Mouse (Mus musculus) heart, postnatal 10 days (tissue): ENCODE results near the gene Gm29094. TPM values are rescaled to one million over a fixed set of nuclear protein-coding genes. Genes with fewer than 3 reads are reported as not detected.
"Not testable (repeated sequence)": the region's sequence is repeated elsewhere in the genome, so short reads cannot be mapped to it uniquely, and the experiment has no call there.

ENCODE experiments used
- DNase-seq, 2 experiments: peaks; one replicate each; pipeline ENCODE4 v3.0.0; 2021
- intact Hi-C: fragments of 180-260 bp; cut with DNase I; formaldehyde crosslinking; loops from one replicate; pipeline ENCODE4 v1.15.1; 2025
- total RNA-seq, 2 experiments: library from RNA; stranded (reverse); gene quantifications; 2 replicates each; pipeline ENCODE4 v1.2.3; 2021

Gm29094 gene
- total RNA-seq = not detected

GRCm38 (mm10) chr9:89198969-89199416 lies at the start of gene Gm29094, which contains the start of gene Bcl2a1b:
Gene Gm29094, plus strand, starts transcription at chr9:89199379.
Gene Bcl2a1b, plus strand, starts transcription at chr9:89199209.
- peak in 1 of 2 experiments; percentile 20 for DNase-seq
- intact Hi-C loops = not testable (repeated sequence)

GRCm38 (mm10) chr9:89172539-89172938 lies 26.6 kb upstream of the Gm29094 start:
- DNase-seq, intact Hi-C loops: not testable (repeated sequence)

- intact Hi-C loops = not testable (repeated sequence)
- DNase-seq = peak; percentile 78 to 86
Measured at GRCm38 (mm10) chr9:89178833-89179232, 20.3 kb upstream of the Gm29094 start.

- DNase-seq, intact Hi-C loops: not testable (repeated sequence)
Measured at GRCm38 (mm10) chr9:89179469-89179868, 19.7 kb upstream of the Gm29094 start.

- DNase-seq, intact Hi-C loops: not testable (repeated sequence)
Measured at GRCm38 (mm10) chr9:89187006-89187405, 12.2 kb upstream of the Gm29094 start.

GRCm38 (mm10) chr9:89195483-89195882 lies 3.7 kb upstream of the Gm29094 start:
- intact Hi-C loops, DNase-seq: not testable (repeated sequence)

GRCm38 (mm10) chr9:89197509-89197908 lies 1.7 kb upstream of the Gm29094 start:
- DNase-seq, intact Hi-C loops: not testable (repeated sequence)

- DNase-seq, intact Hi-C loops: not testable (repeated sequence)
Measured at GRCm38 (mm10) chr9:89198349-89198748, 830 bp upstream of the Gm29094 start.

- DNase-seq, intact Hi-C loops: not testable (repeated sequence)
Measured at GRCm38 (mm10) chr9:89202256-89202655, 3.1 kb downstream of the Gm29094 start.

- intact Hi-C loops, DNase-seq: not testable (repeated sequence)
Measured at GRCm38 (mm10) chr9:89208939-89209338, 9.8 kb downstream of the Gm29094 start.

GRCm38 (mm10) chr9:89210353-89211064 lies 11.3 kb downstream of the Gm29094 start, which contains the start of gene Mthfs:
Gene Mthfs, plus strand, starts transcription at chr9:89210676.
- intact Hi-C loops = not testable (repeated sequence)
- peak; percentile 25 to 41 for DNase-seq

GRCm38 (mm10) chr9:89211065-89211858 lies 12.1 kb downstream of the Gm29094 start:
- DNase-seq = peak; percentile 94
- intact Hi-C loops = not testable (repeated sequence)

- DNase-seq = peak; percentile 32 to 46
- intact Hi-C loops = not testable (repeated sequence)
Measured at GRCm38 (mm10) chr9:89212428-89212827, 13.2 kb downstream of the Gm29094 start.

GRCm38 (mm10) chr9:89218174-89218573 lies 19.0 kb downstream of the Gm29094 start:
- not testable (repeated sequence) for DNase-seq

GRCm38 (mm10) chr9:89219668-89220067 lies 20.5 kb downstream of the Gm29094 start:
- intact Hi-C loops, DNase-seq: not testable (repeated sequence)

More at GRCm38 (mm10) chr9:89218174-89218573, 19.0 kb downstream of the Gm29094 start:
- intact Hi-C loops = not testable (repeated sequence)

GRCm38 (mm10) chr9:89220704-89221287 lies 21.6 kb downstream of the Gm29094 start:
- intact Hi-C loops, DNase-seq: not testable (repeated sequence)

- intact Hi-C loops = loop anchor here (5.0 kb wide), 1 partner anchor 451 kb away; no protein-coding TSS in a partner anchor
- peak; percentile 43 to 46 for DNase-seq
Measured at GRCm38 (mm10) chr9:89226071-89226470, 26.9 kb downstream of the Gm29094 start.

GRCm38 (mm10) chr9:89228122-89228521 lies 28.9 kb downstream of the Gm29094 start:
- intact Hi-C loops = loop anchor here (5.0 kb wide), 1 partner anchor 449 kb away; no protein-coding TSS in a partner anchor
- no peak for DNase-seq

- DNase-seq = peak; percentile 45 to 66
Measured at GRCm38 (mm10) chr9:89230897-89231497, 31.8 kb downstream of the Gm29094 start.

GRCm38 (mm10) chr9:89237131-89237530 lies 38.0 kb downstream of the Gm29094 start:
- DNase-seq, intact Hi-C loops: not testable (repeated sequence)

More at GRCm38 (mm10) chr9:89230897-89231497, 31.8 kb downstream of the Gm29094 start:
- intact Hi-C loops = not testable (repeated sequence)
